Mouse (Mus musculus) lung, postnatal 0 days (tissue): ENCODE data around the gene Stk17b.

Experiments
- CTCF ChIP-seq: IDR thresholded peaks from 2 replicates; pipeline ENCODE4 v1.5.1; 2016; ENCODE audit warnings: antibody characterized with exemption, mild to moderate bottlenecking
- EP300 ChIP-seq: IDR thresholded peaks from 2 replicates; pipeline ENCODE4 v1.6.1; 2016; ENCODE audit warnings: antibody characterized with exemption, mild to moderate bottlenecking, control low read depth

GRCm38 (mm10) chr1:53775036-53775435 is 10.0 kb downstream of the Stk17b start:
- TF ChIP-seq CTCF (no peak), EP300 (no peak)
